Mouse (Mus musculus): ENCODE data around the gene Tmem132d.

DNA sequence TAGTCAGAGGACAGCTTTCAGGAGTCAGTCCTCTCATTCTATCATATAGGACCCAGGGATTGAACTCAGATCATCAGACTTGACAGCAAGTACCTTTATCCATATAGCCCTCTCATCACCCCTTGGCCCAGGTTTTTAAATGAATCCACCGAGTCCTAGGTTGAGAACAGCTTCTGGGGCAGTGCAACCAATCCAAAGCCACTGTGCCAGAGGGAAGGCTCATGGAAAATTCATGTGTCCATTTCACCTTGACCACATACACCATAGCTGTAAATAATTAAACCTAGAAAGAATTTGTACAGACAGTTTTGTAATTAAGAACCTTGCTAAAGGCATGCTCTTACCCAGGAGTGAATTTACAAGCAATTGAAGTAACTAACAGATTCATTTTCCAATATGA, 580.6 kb downstream of the Tmem132d start:
- TF ChIP-seq CTCF (IDR thresholded peaks at IDR 0.05; ENCODE audit: insufficient read depth, low read length) (no peak), POLR2A (IDR thresholded peaks at IDR 0.05; ENCODE audit: borderline replicate concordance, extremely low read depth, low read depth, low read length) (no peak)
